Mouse (Mus musculus): ENCODE data around the gene Socs7. TPM values are rescaled to one million over a fixed set of nuclear protein-coding genes. Genes with fewer than 3 reads are reported as not detected.

Gene Socs7
- polyA plus RNA-seq, 1 experiment: 37.1 TPM

GRCm38 (mm10) chr11:97398506-97398905 is 36.2 kb downstream of the Socs7 start:
- TF ChIP-seq CTCF (IDR thresholded peaks at IDR 0.05; ENCODE audit: borderline replicate concordance, extremely low read depth, insufficient read depth, insufficient read length): no peak
- no peak for TF ChIP-seq POLR2A (IDR thresholded peaks at IDR 0.05; ENCODE audit: borderline replicate concordance, extremely low read depth, insufficient read depth, insufficient read length, poor library complexity, severe bottlenecking)
- DNase-seq (ENCODE audit: low read depth): no peak

DNA sequence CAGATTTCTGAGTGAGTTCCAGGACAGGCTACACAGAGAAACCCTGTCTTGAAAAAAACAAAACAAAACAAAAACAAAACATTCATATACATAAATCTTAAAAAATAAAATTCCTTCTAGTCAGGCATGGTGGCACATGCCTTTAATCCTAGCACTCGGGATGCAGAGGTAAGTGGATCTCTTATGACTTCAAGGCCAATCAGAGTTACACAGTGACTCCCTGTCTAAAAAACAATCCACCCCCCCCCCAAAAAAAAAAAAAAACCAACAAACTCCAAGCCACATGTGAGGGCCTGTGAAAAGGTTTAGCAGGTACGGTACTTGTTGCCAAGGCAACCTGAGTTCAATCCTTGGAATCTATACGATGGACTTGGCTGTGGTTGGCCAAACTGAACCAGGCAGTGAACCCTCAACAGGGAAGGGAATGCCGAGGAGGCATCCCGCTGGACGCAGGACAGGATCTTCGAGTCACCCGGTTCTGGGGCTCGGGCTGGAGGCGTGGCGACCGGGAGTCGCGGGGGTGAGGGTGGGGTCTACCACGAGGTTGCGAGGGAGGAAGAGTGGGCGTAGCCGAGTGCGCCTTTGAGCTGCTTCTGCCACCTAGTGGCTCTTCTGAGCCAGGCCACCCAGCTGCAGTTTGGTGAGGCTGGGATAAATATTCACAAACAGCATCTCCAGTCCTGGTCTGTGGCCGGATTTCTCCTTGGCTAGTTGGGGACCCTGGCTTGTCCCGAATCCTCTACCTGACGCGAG is 37.8 kb downstream of the Socs7 start:
- DNase-seq (ENCODE audit: low read depth): peak; percentile 92
- TF ChIP-seq CTCF (IDR thresholded peaks at IDR 0.05; ENCODE audit: borderline replicate concordance, extremely low read depth, insufficient read depth, insufficient read length) (peak; percentile 94), POLR2A (IDR thresholded peaks at IDR 0.05; ENCODE audit: borderline replicate concordance, extremely low read depth, insufficient read depth, insufficient read length, poor library complexity, severe bottlenecking) (no peak)

- TF ChIP-seq CTCF (IDR thresholded peaks at IDR 0.05; ENCODE audit: borderline replicate concordance, extremely low read depth, insufficient read depth, insufficient read length) (no peak), POLR2A (IDR thresholded peaks at IDR 0.05; ENCODE audit: borderline replicate concordance, extremely low read depth, insufficient read depth, insufficient read length, poor library complexity, severe bottlenecking) (no peak)
- peak; percentile 80 for DNase-seq (ENCODE audit: low read depth)
Observed at GRCm38 (mm10) chr11:97401082-97401481, 38.7 kb downstream of the Socs7 start.

GRCm38 (mm10) chr11:97401686-97402435 is 39.5 kb downstream of the Socs7 start:
- DNase-seq (ENCODE audit: low read depth): no peak
- TF ChIP-seq POLR2A (IDR thresholded peaks at IDR 0.05; ENCODE audit: borderline replicate concordance, extremely low read depth, insufficient read depth, insufficient read length, poor library complexity, severe bottlenecking) (no peak), CTCF (IDR thresholded peaks at IDR 0.05; ENCODE audit: borderline replicate concordance, extremely low read depth, insufficient read depth, insufficient read length) (no peak)

- no peak for DNase-seq (ENCODE audit: low read depth)
- TF ChIP-seq POLR2A (IDR thresholded peaks at IDR 0.05; ENCODE audit: borderline replicate concordance, extremely low read depth, insufficient read depth, insufficient read length, poor library complexity, severe bottlenecking): no peak
- no peak for TF ChIP-seq CTCF (IDR thresholded peaks at IDR 0.05; ENCODE audit: borderline replicate concordance, extremely low read depth, insufficient read depth, insufficient read length)
Observed at GRCm38 (mm10) chr11:97402746-97403145, 40.4 kb downstream of the Socs7 start.

GRCm38 (mm10) chr11:97403614-97404183 is 41.3 kb downstream of the Socs7 start:
- TF ChIP-seq CTCF (IDR thresholded peaks at IDR 0.05; ENCODE audit: borderline replicate concordance, extremely low read depth, insufficient read depth, insufficient read length) (no peak), POLR2A (IDR thresholded peaks at IDR 0.05; ENCODE audit: borderline replicate concordance, extremely low read depth, insufficient read depth, insufficient read length, poor library complexity, severe bottlenecking) (no peak)
- no peak for DNase-seq (ENCODE audit: low read depth)

GRCm38 (mm10) chr11:97404184-97404760 is 41.9 kb downstream of the Socs7 start:
- TF ChIP-seq CTCF (IDR thresholded peaks at IDR 0.05; ENCODE audit: borderline replicate concordance, extremely low read depth, insufficient read depth, insufficient read length) (no peak), POLR2A (IDR thresholded peaks at IDR 0.05; ENCODE audit: borderline replicate concordance, extremely low read depth, insufficient read depth, insufficient read length, poor library complexity, severe bottlenecking) (no peak)
- DNase-seq (ENCODE audit: low read depth): peak; percentile 78

DNA sequence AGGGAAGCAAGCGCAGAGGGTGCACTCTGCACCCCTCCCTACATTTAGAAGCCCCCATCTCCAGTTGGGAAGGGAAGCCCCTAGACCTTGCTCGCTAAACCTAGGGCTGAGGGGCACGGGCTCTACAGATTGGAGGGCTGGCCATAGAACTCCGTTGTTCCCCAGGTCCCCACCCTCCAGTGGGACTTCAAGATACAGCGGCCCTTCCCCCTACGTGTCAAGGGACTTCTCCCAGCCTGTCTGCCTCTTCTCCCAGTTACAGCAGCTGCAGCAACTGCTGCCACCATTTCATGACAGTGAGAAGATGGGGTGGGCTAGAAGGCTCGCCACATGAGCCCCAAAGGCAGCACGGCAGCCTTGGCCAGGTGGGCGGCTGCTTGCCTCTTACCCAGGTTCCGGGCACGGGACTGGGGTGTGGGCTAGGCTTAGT is 42.4 kb downstream of the Socs7 start:
- no peak for TF ChIP-seq POLR2A (IDR thresholded peaks at IDR 0.05; ENCODE audit: borderline replicate concordance, extremely low read depth, insufficient read depth, insufficient read length, poor library complexity, severe bottlenecking)
- no peak for TF ChIP-seq CTCF (IDR thresholded peaks at IDR 0.05; ENCODE audit: borderline replicate concordance, extremely low read depth, insufficient read depth, insufficient read length)
- DNase-seq (ENCODE audit: low read depth): peak; percentile 67

DNA sequence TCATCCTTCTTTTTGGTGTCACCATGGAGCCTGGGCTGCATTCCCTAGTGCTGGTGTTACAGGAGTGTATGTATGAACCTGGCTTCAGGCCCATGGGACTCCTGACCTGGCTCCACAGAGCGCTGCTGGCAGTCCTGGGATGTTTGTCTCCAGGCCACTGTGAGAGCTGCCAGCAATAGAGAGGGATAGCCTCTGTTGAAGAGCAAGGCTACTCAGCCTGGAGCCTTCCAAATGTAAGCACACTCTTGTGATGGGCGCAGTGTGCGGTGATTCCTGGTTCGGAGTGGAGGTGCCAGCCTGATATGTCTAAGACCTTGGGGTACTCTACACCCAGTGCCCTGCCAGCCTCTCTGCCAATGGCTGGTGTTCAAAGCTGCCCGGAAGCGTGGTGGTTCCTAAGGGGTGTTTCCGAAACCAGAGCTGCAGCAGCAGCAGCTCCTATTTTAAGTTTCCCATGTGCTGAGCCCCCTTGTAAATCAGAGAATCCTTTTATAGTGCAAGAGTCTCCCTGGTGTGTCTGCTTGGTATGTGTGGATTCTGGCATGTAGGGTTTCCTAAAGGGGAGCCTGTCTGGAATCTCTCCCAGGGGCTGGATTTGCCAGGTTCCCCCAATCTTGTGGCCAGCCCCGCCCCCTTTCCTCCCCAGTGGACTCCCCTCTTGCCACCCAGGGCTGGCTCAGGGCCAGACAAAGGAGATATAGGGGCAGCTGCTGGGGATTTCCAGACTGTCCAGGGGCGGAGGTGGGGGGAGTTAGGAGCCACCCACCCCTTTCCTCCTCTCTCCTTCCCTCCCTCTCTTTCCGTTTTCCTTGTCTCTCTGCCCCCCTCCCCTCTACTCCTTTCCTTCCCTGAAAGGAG is 44.0 kb downstream of the Socs7 start:
- no peak for DNase-seq (ENCODE audit: low read depth)
- no peak for TF ChIP-seq CTCF (IDR thresholded peaks at IDR 0.05; ENCODE audit: borderline replicate concordance, extremely low read depth, insufficient read depth, insufficient read length)
- TF ChIP-seq POLR2A (IDR thresholded peaks at IDR 0.05; ENCODE audit: borderline replicate concordance, extremely low read depth, insufficient read depth, insufficient read length, poor library complexity, severe bottlenecking): no peak

DNA sequence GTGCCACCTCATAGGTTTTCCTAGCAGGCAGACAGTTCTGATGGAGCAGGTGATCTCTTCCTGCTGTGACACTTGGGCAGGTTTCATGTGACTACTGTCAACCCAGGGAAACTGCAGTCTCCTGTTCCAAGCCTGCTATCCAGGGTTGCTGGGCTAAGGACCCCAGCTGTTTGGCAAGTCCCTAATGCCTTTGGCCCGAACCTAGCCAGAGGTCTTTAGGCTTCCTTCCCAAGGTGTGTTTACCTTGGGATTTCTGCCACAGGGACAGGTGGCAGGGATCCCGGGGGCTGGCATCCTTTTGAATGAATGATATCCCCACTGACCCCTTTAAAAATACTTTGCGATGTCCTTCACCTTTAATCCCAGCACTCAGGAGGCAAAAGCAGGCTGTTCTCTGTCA is 45.1 kb downstream of the Socs7 start:
- no peak for DNase-seq (ENCODE audit: low read depth)
- no peak for TF ChIP-seq POLR2A (IDR thresholded peaks at IDR 0.05; ENCODE audit: borderline replicate concordance, extremely low read depth, insufficient read depth, insufficient read length, poor library complexity, severe bottlenecking)
- no peak for TF ChIP-seq CTCF (IDR thresholded peaks at IDR 0.05; ENCODE audit: borderline replicate concordance, extremely low read depth, insufficient read depth, insufficient read length)
